Mouse (Mus musculus): Measurements from ENCODE around the gene Trank1.

Gene Trank1

DNA sequence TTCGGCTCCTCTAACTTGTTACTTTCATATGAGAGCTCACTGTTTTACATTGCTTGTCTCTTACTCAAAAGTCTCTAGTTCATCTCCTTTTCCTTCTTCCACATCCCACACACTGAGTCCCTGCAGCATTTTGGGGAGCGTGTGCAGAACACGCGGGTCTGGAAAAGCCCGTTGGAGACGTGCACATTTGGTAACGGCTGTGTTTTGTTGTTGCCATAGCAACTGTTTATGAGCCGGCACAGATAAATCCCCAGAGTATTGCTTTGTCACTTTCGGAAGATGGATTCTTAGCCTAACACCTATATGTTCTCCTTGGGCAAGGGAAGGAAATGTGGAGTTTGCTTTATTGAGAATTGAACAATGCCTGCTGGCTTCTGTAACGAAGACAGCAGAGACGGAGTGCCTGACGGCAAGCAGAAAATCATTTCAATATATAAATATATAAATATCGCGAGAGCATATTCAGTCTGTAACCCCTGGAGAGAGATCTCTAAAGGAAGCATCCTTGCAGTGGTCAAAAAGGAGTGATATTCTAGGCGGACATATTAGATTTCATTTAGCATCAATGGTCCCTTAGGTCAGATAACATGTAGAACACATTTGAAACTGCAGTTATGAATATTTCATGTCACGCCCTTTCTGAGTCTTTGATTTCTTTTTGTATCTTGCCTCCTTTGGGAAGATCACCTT, 101.1 kb downstream of the Trank1 start:
- in situ Hi-C loops (cut with MboI; ENCODE audit: unreplicated experiment in 2 of 2) = no loop called here

GRCm38 (mm10) chr9:111421862-111422261, 110.3 kb downstream of the Trank1 start:
- in situ Hi-C loops (cut with MboI; ENCODE audit: unreplicated experiment in 2 of 2) = no loop called here

- in situ Hi-C loops (cut with MboI; ENCODE audit: unreplicated experiment in 2 of 2) = no loop called here
Measured at GRCm38 (mm10) chr9:111422567-111422966, 111.0 kb downstream of the Trank1 start.

GRCm38 (mm10) chr9:111425113-111425512, 113.6 kb downstream of the Trank1 start:
- in situ Hi-C loops (cut with MboI; ENCODE audit: unreplicated experiment in 2 of 2) = no loop called here

- in situ Hi-C loops (cut with MboI; ENCODE audit: unreplicated experiment in 2 of 2) = no loop called here
Measured at GRCm38 (mm10) chr9:111425952-111426351, 114.4 kb downstream of the Trank1 start.

GRCm38 (mm10) chr9:111427891-111428555, 116.5 kb downstream of the Trank1 start:
- in situ Hi-C loops (cut with MboI; ENCODE audit: unreplicated experiment in 2 of 2) = no loop called here

- in situ Hi-C loops (cut with MboI; ENCODE audit: unreplicated experiment in 2 of 2) = no loop called here
Measured at GRCm38 (mm10) chr9:111428698-111429362, 117.3 kb downstream of the Trank1 start.

- in situ Hi-C loops (cut with MboI; ENCODE audit: unreplicated experiment in 2 of 2) = no loop called here
Measured at GRCm38 (mm10) chr9:111429363-111429750, 117.8 kb downstream of the Trank1 start.

DNA sequence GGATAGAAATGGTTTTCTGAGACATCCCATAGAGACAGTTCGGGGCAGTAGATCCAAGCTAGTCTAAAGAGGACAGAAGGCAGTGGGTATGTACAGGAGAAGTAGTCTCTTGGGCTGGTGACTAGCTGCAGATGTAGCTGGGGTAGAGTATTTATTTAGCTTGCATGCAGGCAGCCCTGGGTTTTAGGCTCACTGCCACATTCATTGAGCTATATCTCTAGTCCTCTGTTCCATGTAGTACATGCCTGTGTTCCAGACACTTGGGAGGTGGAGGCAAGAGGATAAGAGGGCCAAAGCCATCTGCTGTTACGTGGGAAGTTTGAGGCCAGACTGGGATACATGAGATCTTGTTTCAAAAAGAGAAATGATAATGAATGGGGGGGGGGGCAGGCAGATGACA, 123.9 kb downstream of the Trank1 start:
- in situ Hi-C loops (cut with MboI; ENCODE audit: unreplicated experiment in 2 of 2) = no loop called here

DNA sequence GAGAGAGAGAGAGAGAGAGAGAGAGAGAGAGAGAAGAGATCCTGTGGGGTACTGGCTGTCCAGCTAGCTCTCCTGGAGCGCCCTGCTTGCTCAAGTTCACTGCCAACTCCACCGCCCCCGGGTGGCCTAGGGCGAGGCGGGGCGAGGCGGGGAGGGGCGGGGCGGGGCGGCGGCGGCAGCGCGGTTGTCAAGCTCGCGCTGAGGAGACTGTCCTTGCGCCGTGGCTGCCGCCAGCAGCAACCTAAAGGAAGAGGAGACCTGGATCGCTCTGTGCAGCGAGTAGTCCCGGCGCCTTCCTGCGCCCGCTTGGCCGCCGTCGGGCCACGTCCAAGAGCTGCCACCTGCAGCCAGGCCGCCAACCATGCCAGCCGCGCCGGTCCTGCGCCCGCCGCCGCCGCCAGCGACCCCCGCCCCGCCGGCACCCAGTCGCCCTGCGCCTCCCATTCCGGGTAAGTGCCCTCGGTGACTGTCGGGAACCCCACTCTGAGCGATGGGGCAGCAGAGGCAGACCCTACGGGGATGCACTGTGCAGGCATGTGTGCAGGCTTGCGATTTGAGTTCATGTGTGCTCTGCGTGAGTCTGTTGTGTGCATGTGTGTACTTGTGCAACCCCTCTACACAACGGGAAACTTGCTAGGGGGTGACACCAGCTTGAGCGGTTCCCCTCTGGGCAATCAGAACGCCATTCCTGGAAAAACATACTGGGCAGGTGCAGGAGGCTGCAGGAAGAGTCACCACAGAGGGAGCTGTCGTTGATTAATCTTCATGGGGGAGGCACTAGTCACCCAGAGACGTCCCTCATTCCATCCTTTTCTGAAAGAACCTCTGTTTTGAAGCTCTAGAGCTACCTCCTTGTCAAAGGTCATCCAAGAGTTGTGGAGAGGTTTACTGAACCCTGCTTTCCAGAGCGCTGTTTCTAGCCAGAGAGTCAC, 127.6 kb downstream of the Trank1 start, which contains the start of gene Dclk3:
Dclk3 (plus strand) TSS at position 178 of the 932 bp plus-strand sequence.
- in situ Hi-C loops (cut with MboI; ENCODE audit: unreplicated experiment in 2 of 2) = no loop called here

DNA sequence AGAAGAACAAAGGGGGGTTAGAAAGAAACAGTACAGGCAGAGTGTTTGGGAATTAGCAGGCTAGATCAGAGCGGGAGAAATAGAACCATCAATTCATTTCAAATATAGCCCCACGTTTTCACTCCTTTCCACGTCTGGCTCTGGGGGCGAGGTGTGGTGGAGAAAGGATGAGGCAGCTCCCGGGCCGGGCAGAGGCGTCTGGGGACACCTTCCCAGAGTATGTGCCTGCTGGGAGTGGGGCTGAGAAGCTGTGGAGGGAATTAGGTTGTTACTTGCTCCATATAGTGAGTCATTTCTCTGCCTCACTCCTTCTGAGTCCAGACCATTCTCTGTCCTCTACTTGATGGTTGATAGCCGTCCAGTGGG, 128.3 kb downstream of the Trank1 start:
- in situ Hi-C loops (cut with MboI; ENCODE audit: unreplicated experiment in 2 of 2) = no loop called here

- in situ Hi-C loops (cut with MboI; ENCODE audit: unreplicated experiment in 2 of 2) = no loop called here
Measured at GRCm38 (mm10) chr9:111440446-111440845, 128.9 kb downstream of the Trank1 start.

DNA sequence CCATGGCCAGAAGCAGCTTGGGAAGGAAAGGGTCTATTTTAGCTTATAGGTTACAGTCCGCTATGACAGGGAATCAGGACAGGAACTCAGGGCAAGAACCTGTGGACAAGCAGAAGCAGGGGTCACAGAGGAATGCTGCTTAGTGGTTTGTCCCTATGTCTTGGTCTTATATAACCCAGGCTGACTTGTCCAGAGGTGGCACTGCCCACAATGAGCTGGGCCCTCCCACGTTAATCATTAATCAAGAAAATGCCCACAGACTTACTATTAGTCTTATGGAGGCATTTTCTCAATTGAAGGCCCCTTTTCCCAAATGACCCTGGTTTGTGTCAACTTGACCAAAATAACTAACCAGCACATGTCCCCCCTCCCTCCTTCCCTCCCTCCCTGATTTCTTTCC, 129.6 kb downstream of the Trank1 start:
- in situ Hi-C loops (cut with MboI; ENCODE audit: unreplicated experiment in 2 of 2) = no loop called here

Measured in v-Abl transformed pro-B cells (cell line).